Mouse (Mus musculus): ENCODE results near the gene Tll2. TPM values are rescaled to one million over a fixed set of nuclear protein-coding genes. Genes with fewer than 3 reads are reported as not detected.

Tll2 gene
- polyA plus RNA-seq, 1 experiment from 2014 or later, result 0.05 TPM

GRCm38 (mm10) chr19:41123009-41123408, 83.6 kb downstream of the Tll2 start:
- H3K4me2 ChIP-seq, result no peak overlapping the region
- H3K9me3 ChIP-seq (ENCODE audit: low read depth, low read length), result no peaks in the 10 kb centered on the region
- H3K4me3 ChIP-seq (ENCODE audit: low read depth, low read length), result no peak overlapping the region
- H3K27me3 ChIP-seq (ENCODE audit: insufficient read depth, low read length), result no peaks in the 10 kb centered on the region
- TF ChIP-seq CTCF (IDR thresholded peaks at IDR 0.05; ENCODE audit: low read depth), result no peak
- H3K27ac ChIP-seq (ENCODE audit: low read depth), result no peak overlapping the region
- no peak for DNase-seq
- no peak overlapping the region for H3K9ac ChIP-seq
- H3K36me3 ChIP-seq (ENCODE audit: insufficient read depth), result no peaks in the 10 kb centered on the region
- WGBS, result 67% methylated on average over 3 of the region's 3 CpGs
- 0 out of 2 replicates have a peak, but pooled peaks cover 2% of the 10 kb centered on the region for H3K4me1 ChIP-seq (ENCODE audit: insufficient read depth)
- no peak for ATAC-seq (ENCODE audit: insufficient read depth)

GRCm38 (mm10) chr19:41119924-41120323, 86.7 kb downstream of the Tll2 start:
- no peak overlapping the region for H3K4me2 ChIP-seq
- H3K4me1 ChIP-seq (ENCODE audit: insufficient read depth), result 0 out of 2 replicates have a peak, but pooled peaks cover 2% of the 10 kb centered on the region
- H3K27me3 ChIP-seq (ENCODE audit: insufficient read depth, low read length), result no peaks in the 10 kb centered on the region
- no peak for TF ChIP-seq CTCF (IDR thresholded peaks at IDR 0.05; ENCODE audit: low read depth)
- no peak overlapping the region for H3K27ac ChIP-seq (ENCODE audit: low read depth)
- H3K9ac ChIP-seq, result no peak overlapping the region
- 78% methylated on average over 13 of the region's 13 CpGs for WGBS
- no peak overlapping the region for H3K4me3 ChIP-seq (ENCODE audit: low read depth, low read length)
- no peaks in the 10 kb centered on the region for H3K9me3 ChIP-seq (ENCODE audit: low read depth, low read length)
- DNase-seq, result peak; percentile 24
- no peaks in the 10 kb centered on the region for H3K36me3 ChIP-seq (ENCODE audit: insufficient read depth)
- ATAC-seq (ENCODE audit: insufficient read depth), result no peak

DNA sequence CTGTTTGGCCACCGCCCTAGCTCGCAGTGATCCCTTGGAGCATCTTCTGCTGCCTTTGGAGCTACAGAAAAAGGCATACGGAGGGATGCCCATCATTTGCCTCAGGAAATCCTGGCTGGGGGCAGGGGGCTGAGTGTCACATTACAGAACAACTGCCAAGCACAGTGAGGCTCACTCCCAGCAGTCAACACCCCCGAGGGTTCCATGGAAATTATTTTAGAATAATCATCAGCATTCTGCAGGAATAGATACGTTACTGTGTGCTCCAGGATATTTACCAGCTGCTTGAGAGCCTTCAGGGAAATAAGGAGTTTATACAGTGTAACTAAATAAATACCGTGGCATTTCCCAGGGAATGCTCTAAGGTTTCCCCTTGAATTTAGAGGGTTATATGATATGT, 88.3 kb downstream of the Tll2 start:
- no peak overlapping the region for H3K4me3 ChIP-seq (ENCODE audit: low read depth, low read length)
- no peak for TF ChIP-seq CTCF (IDR thresholded peaks at IDR 0.05; ENCODE audit: low read depth)
- no peaks in the 10 kb centered on the region for H3K9me3 ChIP-seq (ENCODE audit: low read depth, low read length)
- no peak overlapping the region for H3K27ac ChIP-seq (ENCODE audit: low read depth)
- no peak overlapping the region for H3K9ac ChIP-seq
- H3K4me1 ChIP-seq (ENCODE audit: insufficient read depth), result 0 out of 2 replicates have a peak, but pooled peaks cover 2% of the 10 kb centered on the region
- H3K36me3 ChIP-seq (ENCODE audit: insufficient read depth), result no peaks in the 10 kb centered on the region
- WGBS, result 26% methylated on average over 6 of the region's 6 CpGs
- DNase-seq (peak; percentile 77), ATAC-seq (ENCODE audit: insufficient read depth) (peak; percentile 65)
- H3K27me3 ChIP-seq (ENCODE audit: insufficient read depth, low read length), result no peaks in the 10 kb centered on the region
- no peak overlapping the region for H3K4me2 ChIP-seq

DNA sequence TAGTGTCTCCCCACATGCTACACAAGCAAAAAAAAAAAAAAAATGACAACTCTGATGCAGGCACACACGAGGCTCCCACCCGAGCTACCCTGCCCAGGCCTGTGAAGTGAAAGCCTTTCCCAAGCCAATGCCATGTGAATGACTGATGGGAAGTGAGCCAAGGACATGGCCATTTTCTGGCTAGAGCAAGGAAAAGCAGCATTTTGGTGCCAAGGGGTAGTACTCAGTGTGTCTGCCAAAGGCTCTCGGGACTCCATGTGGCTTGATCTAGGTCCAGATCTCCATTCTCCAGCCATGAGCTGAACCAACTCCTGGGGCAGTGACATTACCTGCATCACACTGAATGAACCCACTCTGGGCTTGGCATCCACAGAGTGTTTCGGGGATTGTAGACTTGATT, 89.3 kb downstream of the Tll2 start:
- WGBS, result 78% methylated on average over 4 of the region's 4 CpGs
- H3K36me3 ChIP-seq (ENCODE audit: insufficient read depth), result no peaks in the 10 kb centered on the region
- H3K4me3 ChIP-seq (ENCODE audit: low read depth, low read length), result no peak overlapping the region
- no peak overlapping the region for H3K9ac ChIP-seq
- H3K9me3 ChIP-seq (ENCODE audit: low read depth, low read length), result no peaks in the 10 kb centered on the region
- ATAC-seq (ENCODE audit: insufficient read depth) (no peak), DNase-seq (no peak)
- no peak for TF ChIP-seq CTCF (IDR thresholded peaks at IDR 0.05; ENCODE audit: low read depth)
- H3K4me2 ChIP-seq, result no peak overlapping the region
- H3K27ac ChIP-seq (ENCODE audit: low read depth), result no peak overlapping the region
- H3K27me3 ChIP-seq (ENCODE audit: insufficient read depth, low read length), result no peaks in the 10 kb centered on the region
- 0 out of 2 replicates have a peak, but pooled peaks cover 5% of the 10 kb centered on the region for H3K4me1 ChIP-seq (ENCODE audit: insufficient read depth)

GRCm38 (mm10) chr19:41114611-41115010, 92.0 kb downstream of the Tll2 start:
- 41% methylated on average over 5 of the region's 5 CpGs for WGBS
- Histone ChIP-seq H3K27me3 (ENCODE audit: insufficient read depth, low read length) (no peaks in the 10 kb centered on the region), H3K27ac (ENCODE audit: low read depth) (no peak overlapping the region), H3K4me3 (ENCODE audit: low read depth, low read length) (no peak overlapping the region), H3K9me3 (ENCODE audit: low read depth, low read length) (no peaks in the 10 kb centered on the region), H3K9ac (no peak overlapping the region), H3K4me1 (ENCODE audit: insufficient read depth) (0 out of 2 replicates have a peak, but pooled peaks cover 5% of the 10 kb centered on the region), H3K36me3 (ENCODE audit: insufficient read depth) (no peaks in the 10 kb centered on the region), H3K4me2 (no peak overlapping the region)
- ATAC-seq (ENCODE audit: insufficient read depth) (no peak), DNase-seq (no peak)
- no peak for TF ChIP-seq CTCF (IDR thresholded peaks at IDR 0.05; ENCODE audit: low read depth)

DNA sequence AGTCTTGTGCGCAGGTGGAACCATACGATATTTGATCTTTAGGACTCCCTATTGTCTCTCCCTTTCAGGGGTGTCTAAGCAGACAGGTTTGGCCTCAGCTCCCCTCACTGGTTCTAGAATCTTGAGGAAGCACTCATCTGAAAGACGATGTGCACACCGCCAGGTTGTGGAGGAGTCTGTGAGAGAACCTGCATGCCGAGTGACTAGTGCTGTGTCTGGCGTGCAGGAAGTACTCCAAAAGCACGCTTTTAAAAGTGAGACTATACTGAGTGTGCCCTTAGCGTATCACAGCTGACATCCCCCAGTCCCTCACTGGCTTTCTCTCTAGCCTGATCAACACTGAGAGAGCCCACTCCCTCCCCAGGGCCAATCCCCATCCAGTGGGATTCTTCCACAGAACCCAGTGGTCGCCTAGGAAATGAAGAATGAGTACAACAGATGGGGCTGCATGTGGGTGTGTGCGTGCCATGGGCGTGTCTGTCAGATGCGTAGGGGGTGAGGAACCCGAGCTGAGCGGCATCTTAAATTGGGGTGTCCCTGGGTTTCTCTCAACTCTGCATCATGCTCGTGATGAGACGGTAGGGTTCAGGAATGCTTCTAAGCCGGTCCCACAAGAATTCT, 92.6 kb downstream of the Tll2 start:
- no peak for TF ChIP-seq CTCF (IDR thresholded peaks at IDR 0.05; ENCODE audit: low read depth)
- H3K4me3 ChIP-seq (ENCODE audit: low read depth, low read length), result no peak overlapping the region
- 63% methylated on average over 17 of the region's 17 CpGs for WGBS

DNA sequence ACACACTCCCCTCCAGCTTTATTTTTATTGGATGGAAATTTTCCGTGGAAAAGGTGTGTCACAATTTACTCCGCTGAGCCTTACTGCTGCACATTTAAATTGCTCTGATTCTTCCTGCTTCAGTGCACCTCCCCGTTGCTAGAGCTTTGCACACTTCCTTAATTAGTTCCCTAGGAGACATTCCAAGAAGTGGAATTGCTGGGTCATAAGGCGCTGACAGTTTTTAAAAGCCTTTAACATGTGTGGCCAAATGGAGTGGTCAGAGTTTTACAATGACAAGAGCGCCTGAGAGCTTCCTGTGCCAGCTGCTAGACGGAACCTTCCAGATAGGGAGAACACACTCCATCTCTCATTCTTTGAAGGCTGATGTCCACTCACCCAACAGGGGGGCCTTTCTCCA, 94.0 kb downstream of the Tll2 start:
- H3K4me1 ChIP-seq (ENCODE audit: insufficient read depth), result 0 out of 2 replicates have a peak, but pooled peaks cover 3% of the 10 kb centered on the region
- no peak overlapping the region for H3K27ac ChIP-seq (ENCODE audit: low read depth)
- no peak for TF ChIP-seq CTCF (IDR thresholded peaks at IDR 0.05; ENCODE audit: low read depth)
- H3K27me3 ChIP-seq (ENCODE audit: insufficient read depth, low read length), result no peaks in the 10 kb centered on the region
- no peak for ATAC-seq (ENCODE audit: insufficient read depth)
- H3K9ac ChIP-seq, result no peak overlapping the region
- DNase-seq, result peak; percentile 50
- H3K4me2 ChIP-seq, result no peak overlapping the region
- H3K9me3 ChIP-seq (ENCODE audit: low read depth, low read length), result no peaks in the 10 kb centered on the region
- 23% methylated on average over 6 of the region's 6 CpGs for WGBS
- H3K4me3 ChIP-seq (ENCODE audit: low read depth, low read length), result no peak overlapping the region
- no peaks in the 10 kb centered on the region for H3K36me3 ChIP-seq (ENCODE audit: insufficient read depth)

More for the DNA sequence above, 92.6 kb downstream of the Tll2 start:
- Histone ChIP-seq H3K9ac (no peak overlapping the region), H3K9me3 (ENCODE audit: low read depth, low read length) (no peaks in the 10 kb centered on the region), H3K27me3 (ENCODE audit: insufficient read depth, low read length) (no peaks in the 10 kb centered on the region), H3K4me2 (no peak overlapping the region), H3K27ac (ENCODE audit: low read depth) (no peak overlapping the region), H3K4me1 (ENCODE audit: insufficient read depth) (0 out of 2 replicates have a peak, but pooled peaks cover 5% of the 10 kb centered on the region), H3K36me3 (ENCODE audit: insufficient read depth) (no peaks in the 10 kb centered on the region)
- no peak for ATAC-seq (ENCODE audit: insufficient read depth)
- DNase-seq, result no peak
